13 mouse cellular contexts compared by ENCODE assay signal in the genomic region with DNA sequence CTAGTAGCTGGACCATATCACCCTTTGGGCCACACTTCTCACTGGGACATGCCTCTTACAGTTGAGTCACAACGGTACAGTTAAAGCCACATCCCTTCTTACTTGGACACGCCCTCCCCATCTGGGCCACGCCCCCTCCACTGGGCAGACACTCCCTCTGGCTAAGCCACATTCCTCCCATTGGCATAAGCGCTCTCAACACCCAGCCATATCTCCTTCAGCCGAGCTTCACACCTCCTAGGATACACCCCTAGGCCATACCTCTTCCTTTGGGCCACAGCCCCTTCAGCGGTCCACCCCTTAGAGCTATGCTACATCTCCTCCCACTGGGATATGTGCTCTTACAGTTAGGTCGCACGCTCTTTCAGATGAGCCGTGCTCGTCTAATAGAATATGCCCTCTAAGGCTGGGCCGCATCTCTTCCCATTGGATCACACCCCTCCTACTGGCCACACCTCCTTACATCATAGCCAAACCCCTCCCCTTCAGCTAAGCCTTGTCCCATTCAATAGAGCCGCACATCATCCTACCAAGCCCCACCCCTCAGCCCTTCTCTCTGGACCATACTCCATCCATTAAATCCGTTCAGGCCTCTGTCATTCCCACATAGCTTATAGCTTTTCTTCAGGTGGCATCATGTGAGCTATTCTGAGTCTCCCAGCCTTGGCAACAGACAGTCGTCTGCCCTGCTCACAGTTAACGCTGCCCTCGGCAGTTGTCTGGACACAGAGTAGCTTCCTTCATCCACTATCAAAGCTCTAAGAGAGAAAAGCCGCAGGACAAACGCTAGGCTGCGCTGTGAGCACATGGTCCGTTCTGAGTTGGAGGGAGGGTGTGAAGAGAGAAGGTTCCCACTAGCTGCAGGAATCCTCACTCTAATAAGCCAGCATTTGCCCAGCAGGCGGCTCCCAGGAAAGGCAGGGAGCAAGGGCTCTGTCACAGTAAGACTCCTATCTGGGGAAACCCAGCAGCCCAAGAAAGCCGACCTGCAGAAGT.
A peak's percentile ranks its signal among the peaks of the same experiment; 100 is the strongest.
DNase-seq lines count a peak whose midpoint lies in the region; ATAC-seq lines count a peak whose summit lies in the region.
"Had no signal": no experiment of that assay in that cellular context is flagged by ENCODE, and none has a peak within 500 bp of the region (broad histone marks: within the 10 kb centered on the region; RNA-seq: fewer than 3 reads in every experiment).

No protein-coding gene starts in this region.

- no peak overlapping the region for H3K27ac ChIP-seq in heart, embryonic 14.5 days (replicated peaks in 1 of 2; ENCODE audit: control insufficient read depth in 1 of 2, insufficient read depth in 1 of 2, low read depth in 2 of 2, low read length in 2 of 2)
- H3K27ac ChIP-seq in lung, embryonic 15.5 days: no peak overlapping the region
- H3K27ac ChIP-seq: heart, embryonic 10.5 days had no signal

- peaks cover 0 to 7% of the 10 kb centered on the region in 2 experiments; a peak in 2 of 4 replicates for H3K4me1 ChIP-seq in heart, embryonic 14.5 days (ENCODE audit: control insufficient read depth in 2 of 2, insufficient read depth in 2 of 2, low read length in 2 of 2)
- H3K4me1 ChIP-seq in lung, embryonic 15.5 days: no peaks in the 10 kb centered on the region; the same call in 1 of the 2 replicates

- WGBS in heart, embryonic 14.5 days: 49% methylated on average over 22 of the region's 22 CpGs
- WGBS in lung, embryonic 15.5 days: 51% methylated on average over 22 of the region's 22 CpGs

- intact Hi-C loops in heart, postnatal 25 days (cut with DNase I): no loop called here

- peaks cover 5% of the 10 kb centered on the region; the same call in 1 of the 2 replicates for H3K9me3 ChIP-seq in heart, embryonic 14.5 days (ENCODE audit: control insufficient read depth, low read length)
- no peaks in the 10 kb centered on the region for H3K9me3 ChIP-seq in lung, embryonic 15.5 days
- H3K9me3 ChIP-seq: heart, embryonic 10.5 days had no signal

- no peak overlapping the region for H3K4me3 ChIP-seq in heart, embryonic 14.5 days (ENCODE audit: control insufficient read depth in 1 of 2, insufficient read depth in 1 of 2, low read depth in 1 of 2, low read length in 2 of 2)
- no peak overlapping the region for H3K4me3 ChIP-seq in lung, embryonic 15.5 days
- H3K4me3 ChIP-seq: heart, embryonic 10.5 days had no signal

- H3K4me2 ChIP-seq in heart, embryonic 14.5 days (ENCODE audit: low read length): no peak overlapping the region
- no peak overlapping the region for H3K4me2 ChIP-seq in lung, embryonic 15.5 days
- H3K4me2 ChIP-seq: lung, embryonic 14.5 days had no signal

- ATAC-seq in heart, embryonic 14.5 days (ENCODE audit: insufficient number of reproducible peaks, insufficient read depth, low FRiP score, low read depth): peak; percentile 37; the same call in 1 of the 2 replicates
- peak; percentile 53; the same call in 1 of the 2 replicates for ATAC-seq in lung, embryonic 15.5 days (ENCODE audit: borderline replicate concordance, extremely low read depth, low FRiP score, low TSS enrichment)
- ATAC-seq in megakaryocyte progenitor cell, adult 5-6 weeks (replicated peaks; ENCODE audit: poor library complexity): peak; percentile 50; the same call in 1 of the 2 replicates

- H3K27me3 ChIP-seq in heart, embryonic 14.5 days (ENCODE audit: control insufficient read depth, insufficient read depth, low read length): no peaks in the 10 kb centered on the region
- H3K27me3 ChIP-seq in lung, embryonic 15.5 days: no peaks in the 10 kb centered on the region

- H3K36me3 ChIP-seq in heart, embryonic 14.5 days (ENCODE audit: control insufficient read depth, insufficient read depth, low read length): no peaks in the 10 kb centered on the region
- H3K36me3 ChIP-seq in lung, embryonic 15.5 days: no peaks in the 10 kb centered on the region
- H3K36me3 ChIP-seq: heart, embryonic 10.5 days had no signal

- H3K9ac ChIP-seq in heart, embryonic 14.5 days (ENCODE audit: low read length): no peak overlapping the region
- no peak overlapping the region for H3K9ac ChIP-seq in lung, embryonic 15.5 days
- H3K9ac ChIP-seq: lung, embryonic 14.5 days had no signal

- DNase-seq in heart, postnatal 25 days (ENCODE audit: low spot score): no peak
- no peak for DNase-seq in lung, postnatal 4 days
- peak; percentile 93 for DNase-seq in ZHBTc4 (ENCODE audit: low read depth, low spot score)
- no peak for DNase-seq in thymus, postnatal 25 days
- DNase-seq in layer of hippocampus, postnatal 36 days: no peak
- DNase-seq: cerebellum, adult 9-11 months; kidney, adult 2 months; lung, embryonic 14.5 days; thymus, adult 2 months had no signal
